Mouse (Mus musculus): ENCODE results near the gene Golm1.

- TF ChIP-seq CTCF (IDR thresholded peaks at IDR 0.05; ENCODE audit: control insufficient read depth, insufficient read depth, low read length) (no peak), POLR2A (IDR thresholded peaks at IDR 0.05; ENCODE audit: borderline replicate concordance, control insufficient read depth, low read depth, low read length) (no peak)
Observed at GRCm38 (mm10) chr13:59637800-59638199, 37.8 kb downstream of the Golm1 start.
